Mouse (Mus musculus): ENCODE data around the gene Fam172a.
A peak's percentile ranks its signal among the peaks of the same experiment; 100 is the strongest.

Gene Fam172a

GRCm38 (mm10) chr13:78200991-78201870, 499.4 kb downstream of the Fam172a start:
- peak; percentile 76 for DNase-seq

GRCm38 (mm10) chr13:78201871-78202565, 500.2 kb downstream of the Fam172a start:
- no peak for DNase-seq

GRCm38 (mm10) chr13:78202574-78203347, 500.9 kb downstream of the Fam172a start:
- no peak for DNase-seq

GRCm38 (mm10) chr13:78203348-78204061, 501.7 kb downstream of the Fam172a start:
- no peak for DNase-seq

- DNase-seq, result no peak
These were observed 503.6 kb downstream of the Fam172a start for GRCm38 (mm10) chr13:78205426-78205825.

GRCm38 (mm10) chr13:78206891-78207430, 505.1 kb downstream of the Fam172a start:
- no peak for DNase-seq

- DNase-seq, result no peak
These were observed 506.2 kb downstream of the Fam172a start for GRCm38 (mm10) chr13:78207796-78208645.

- DNase-seq, result no peak
These were observed 507.0 kb downstream of the Fam172a start for GRCm38 (mm10) chr13:78208689-78209410.

- DNase-seq, result no peak
These were observed 507.8 kb downstream of the Fam172a start for GRCm38 (mm10) chr13:78209611-78210028.

GRCm38 (mm10) chr13:78210029-78210747, 508.4 kb downstream of the Fam172a start:
- DNase-seq, result no peak

- no peak for DNase-seq
These were observed 508.9 kb downstream of the Fam172a start for GRCm38 (mm10) chr13:78210748-78211089.

- DNase-seq, result no peak
These were observed 509.6 kb downstream of the Fam172a start for GRCm38 (mm10) chr13:78211231-78212010.

- no peak for DNase-seq
These were observed 510.3 kb downstream of the Fam172a start for GRCm38 (mm10) chr13:78212111-78212510.

GRCm38 (mm10) chr13:78213155-78213554, 511.3 kb downstream of the Fam172a start:
- DNase-seq, result no peak

- no peak for DNase-seq
These were observed 513.4 kb downstream of the Fam172a start for GRCm38 (mm10) chr13:78215223-78215622.
